Mouse (Mus musculus) neural tube, embryonic 10.5 days (tissue): Measurements from ENCODE around the gene Aars2.

Experiments
- DNase-seq: peaks from one replicate; pipeline ENCODE4 v3.0.0-alpha.2; 2017; ENCODE audit warnings: low spot score; ENCODE audit errors: extremely low spot score

Gene Aars2

GRCm38 (mm10) chr17:45557246-45557824 lies 50.7 kb downstream of the Aars2 start:
- DNase-seq = no peak

GRCm38 (mm10) chr17:45557998-45558862 lies 51.6 kb downstream of the Aars2 start:
- no peak for DNase-seq

GRCm38 (mm10) chr17:45559732-45560525 lies 53.3 kb downstream of the Aars2 start:
- DNase-seq = no peak

GRCm38 (mm10) chr17:45563216-45563615 lies 56.6 kb downstream of the Aars2 start:
- no peak for DNase-seq

- peak; percentile 95 for DNase-seq
Measured at GRCm38 (mm10) chr17:45563655-45564530, 57.3 kb downstream of the Aars2 start, which contains the start of gene Slc35b2. Slc35b2 (plus strand) TSS chr17:45563874.

GRCm38 (mm10) chr17:45564531-45565084 lies 58.0 kb downstream of the Aars2 start:
- no peak for DNase-seq

- no peak for DNase-seq
Measured at GRCm38 (mm10) chr17:45565103-45565502, 58.5 kb downstream of the Aars2 start.

- DNase-seq = no peak
Measured at GRCm38 (mm10) chr17:45566031-45566359, 59.4 kb downstream of the Aars2 start.

GRCm38 (mm10) chr17:45566360-45567161 lies 59.9 kb downstream of the Aars2 start:
- DNase-seq = peak; percentile 49

- DNase-seq = no peak
Measured at GRCm38 (mm10) chr17:45567162-45567601, 60.5 kb downstream of the Aars2 start.

GRCm38 (mm10) chr17:45568990-45569389 lies 62.3 kb downstream of the Aars2 start:
- DNase-seq = no peak

- DNase-seq = no peak
Measured at GRCm38 (mm10) chr17:45569999-45570398, 63.4 kb downstream of the Aars2 start.
